Comparison of ENCODE assay signal across 7 mouse cellular contexts in genomic region chr1:178463712-178464111, GRCm38 (mm10). TPM values are rescaled to one million over a fixed set of nuclear protein-coding genes. Genes with fewer than 3 reads are reported as not detected.
DNase-seq lines count a peak whose midpoint lies in the region; ATAC-seq and TF ChIP-seq lines count a peak whose summit lies in the region.

No protein-coding gene starts in this region.

- no peak overlapping the region for H3K4me3 ChIP-seq in embryonic facial prominence, embryonic 10.5 days
- H3K4me3 ChIP-seq in intestine, postnatal 0 days (ENCODE audit: low read depth, low read length) = no peak overlapping the region
- H3K4me3 ChIP-seq in midbrain, embryonic 12.5 days = no peak overlapping the region
- H3K4me3 ChIP-seq in small intestine, adult 2 months (ENCODE audit: low read depth, low read length) = no peak overlapping the region

- no peak overlapping the region for H3K4me2 ChIP-seq in intestine, postnatal 0 days (replicated peaks; ENCODE audit: low read depth)
- H3K4me2 ChIP-seq in midbrain, embryonic 12.5 days (replicated peaks) = no peak overlapping the region

- peak; percentile 93 for ATAC-seq in intestine, postnatal 0 days
- peak; percentile 91 for ATAC-seq in midbrain, embryonic 12.5 days (ENCODE audit: low FRiP score, low read depth)

- peak; percentile 84 for DNase-seq in adrenal gland, postnatal 10 days
- peak; percentile 82 for DNase-seq in embryonic facial prominence, embryonic 10.5 days (ENCODE audit: low spot score)
- peak; percentile 13 for DNase-seq in gonadal fat pad, adult 2 months (ENCODE audit: low read depth)
- peak; percentile 75 to 86 for DNase-seq in left cerebral cortex, postnatal 36 days (ENCODE audit: low spot score in 2 of 2)

- intact Hi-C loops in left cerebral cortex, postnatal 36 days (cut with DNase I) = loop anchor here (2.0 to 10.0 kb wide), 2 partner anchors 155 to 519 kb away; no protein-coding TSS in a partner anchor

- no peak for TF ChIP-seq POLR2A in small intestine, adult 2 months (IDR thresholded peaks at IDR 0.05; ENCODE audit: low read depth, low read length)

- H3K36me3 ChIP-seq in embryonic facial prominence, embryonic 10.5 days (replicated peaks) = no peaks in the 10 kb centered on the region
- no peaks in the 10 kb centered on the region for H3K36me3 ChIP-seq in intestine, postnatal 0 days (ENCODE audit: control insufficient read depth, insufficient read depth)
- no peaks in the 10 kb centered on the region for H3K36me3 ChIP-seq in midbrain, embryonic 12.5 days
- no peaks in the 10 kb centered on the region for H3K36me3 ChIP-seq in small intestine, adult 2 months (ENCODE audit: control insufficient read depth, insufficient read depth, low read length)

- H3K27ac ChIP-seq in embryonic facial prominence, embryonic 10.5 days (replicated peaks) = no peak overlapping the region
- no peak overlapping the region for H3K27ac ChIP-seq in intestine, postnatal 0 days (ENCODE audit: low read depth, low read length)
- H3K27ac ChIP-seq in midbrain, embryonic 12.5 days (replicated peaks) = no peak overlapping the region
- H3K27ac ChIP-seq in small intestine, adult 2 months (ENCODE audit: insufficient read depth, low read depth, low read length) = no peak overlapping the region

- no peaks in the 10 kb centered on the region for H3K27me3 ChIP-seq in embryonic facial prominence, embryonic 10.5 days (replicated peaks; ENCODE audit: low read depth, poor library complexity, severe bottlenecking)
- no peaks in the 10 kb centered on the region for H3K27me3 ChIP-seq in intestine, postnatal 0 days (replicated peaks; ENCODE audit: control insufficient read depth, insufficient read depth, low read length)
- no peaks in the 10 kb centered on the region for H3K27me3 ChIP-seq in midbrain, embryonic 12.5 days
- no peaks in the 10 kb centered on the region for H3K27me3 ChIP-seq in small intestine, adult 2 months (ENCODE audit: control insufficient read depth, insufficient read depth, low read length)

- TF ChIP-seq CTCF in intestine, postnatal 0 days (IDR thresholded peaks at IDR 0.05; ENCODE audit: low read depth) = peak; percentile 97
- TF ChIP-seq CTCF in small intestine, adult 2 months (IDR thresholded peaks at IDR 0.05; ENCODE audit: extremely low read depth, insufficient read length, insufficient replicate concordance, low read depth, low read length) = peak; percentile 94; the same call in 1 of the 2 replicates

- no peak overlapping the region for H3K9ac ChIP-seq in intestine, postnatal 0 days (ENCODE audit: low read depth, low read length)
- no peak overlapping the region for H3K9ac ChIP-seq in midbrain, embryonic 12.5 days (replicated peaks)

- under 1% methylated on average over 2 of the region's 2 CpGs for WGBS in embryonic facial prominence, embryonic 10.5 days
- 0% methylated on average over 2 of the region's 2 CpGs for WGBS in intestine, postnatal 0 days
- 2% methylated on average over 2 of the region's 2 CpGs for WGBS in midbrain, embryonic 12.5 days
- WGBS in small intestine, adult 2 months = 2% methylated on average over 2 of the region's 2 CpGs

- H3K4me1 ChIP-seq in embryonic facial prominence, embryonic 10.5 days = no peaks in the 10 kb centered on the region; the same call in 1 of the 2 replicates
- H3K4me1 ChIP-seq in intestine, postnatal 0 days (replicated peaks; ENCODE audit: control insufficient read depth, insufficient read depth, low read length) = no peaks in the 10 kb centered on the region
- H3K4me1 ChIP-seq in midbrain, embryonic 12.5 days = no peaks in the 10 kb centered on the region
- H3K4me1 ChIP-seq in small intestine, adult 2 months (ENCODE audit: control insufficient read depth, insufficient read depth, insufficient read length, low read length) = no peaks in the 10 kb centered on the region

- H3K9me3 ChIP-seq in embryonic facial prominence, embryonic 10.5 days = no peaks in the 10 kb centered on the region
- H3K9me3 ChIP-seq in intestine, postnatal 0 days (ENCODE audit: control insufficient read depth) = no peaks in the 10 kb centered on the region
- H3K9me3 ChIP-seq in midbrain, embryonic 12.5 days = no peaks in the 10 kb centered on the region

RNA-seq across cellular contexts. Expression of gene Efcab2, which starts 57.8 kb away (rescaled TPM):
- total RNA-seq in adrenal gland, postnatal 10 days (2021) = 1 to 10 TPM; 2.8 to 4.6 TPM
- 4.6 and 5.5 TPM in 2 replicates for polyA plus RNA-seq in embryonic facial prominence, embryonic 10.5 days (2016; fragmentation: Nextera tagmentation; extraction: Ambion mirVana)
- 0.89 and 1.4 TPM in 2 replicates for polyA plus RNA-seq in gonadal fat pad, adult 2 months (2012; rRNA removed)
- polyA plus RNA-seq in intestine, postnatal 0 days (2015; fragmentation: Nextera tagmentation; extraction: Ambion mirVana) = 7.9 and 8.1 TPM in 2 replicates
- total RNA-seq in left cerebral cortex, postnatal 36 days (2021) = 10 to 100 TPM; 11.6 to 12.5 TPM
- 8.4 and 9.0 TPM in 2 replicates for polyA plus RNA-seq in midbrain, embryonic 12.5 days (2016; fragmentation: Nextera tagmentation; extraction: Ambion mirVana)
- 0.04 TPM in 2 replicates for polyA plus RNA-seq in small intestine, adult 2 months (2012; rRNA removed)

Comparison
In these comparisons a context has a peak if more than half of its experiments do, and no peak if none do; other contexts are left out.
1. DNase-seq: peak in every context shown above with its lines; median percentile 84 in adrenal gland, postnatal 10 days; 82 in embryonic facial prominence, embryonic 10.5 days; 80 in left cerebral cortex, postnatal 36 days; 13 in gonadal fat pad, adult 2 months.